Mouse (Mus musculus): ENCODE measurements around the gene Zfp644.

- TF ChIP-seq CTCF (IDR thresholded peaks at IDR 0.05; ENCODE audit: borderline replicate concordance, insufficient read depth, low read length) (no peak), POLR2A (IDR thresholded peaks at IDR 0.05; ENCODE audit: low read depth, low read length) (no peak)
Observed at GRCm38 (mm10) chr5:106590686-106591085, 106.4 kb downstream of the Zfp644 start.

Data from embryonic fibroblast, embryonic 13.5 days (primary cell).